Mouse (Mus musculus) heart, embryonic 15.5 days (tissue): ENCODE results near the gene Fam120a. TPM values are rescaled to one million over a fixed set of nuclear protein-coding genes. Genes with fewer than 3 reads are reported as not detected.

Experiments used
- polyA plus RNA-seq: library from polyadenylated mRNA; unstranded; fragments of >200 nt; fragmentation: Nextera tagmentation; extraction: Ambion mirVana; gene quantifications from 2 replicates; pipeline ENCODE4 v1.2.1, GENCODE M21; 2015

Fam120a gene
- polyA plus RNA-seq, 1 experiment from 2014 or later: 16.9 TPM

Other genes with a start within 250 kb of the Fam120a start
- gene Phf2, start 96.9 kb downstream of the Fam120a start, polyA plus RNA-seq: 3.4 and 5.1 TPM in 2 replicates
- gene Wnk2, start 180.0 kb upstream of the Fam120a start, polyA plus RNA-seq: 1.4 and 2.0 TPM in 2 replicates
- 70.2 and 75.7 TPM in 2 replicates for gene Ninj1, start 219.5 kb upstream of the Fam120a start, polyA plus RNA-seq
- gene Card19, start 248.0 kb upstream of the Fam120a start, polyA plus RNA-seq: 121 and 126 TPM in 2 replicates